Mouse (Mus musculus) intestine, embryonic 15.5 days (tissue): ENCODE measurements around the gene Rnf224. TPM values are rescaled to one million over a fixed set of nuclear protein-coding genes. Genes with fewer than 3 reads are reported as not detected.

Experiments used
- ATAC-seq: fragments of 200-750 bp; cut with Nextera tagmentation; 2 replicates; pipeline ENCODE4 v1.8.0; 2017; ENCODE audit warnings: moderate TSS enrichment, moderate library complexity
- H3K27ac ChIP-seq: fragments of 300-500 bp; sonication (generic); 2 replicates; pipeline ENCODE4 v1.5.1; 2015; ENCODE audit warnings: mild to moderate bottlenecking, inconsistent platforms
- H3K27me3 ChIP-seq: fragments of 300-500 bp; sonication (generic); replicated peaks from 2 replicates; pipeline ENCODE4 v1.6.1; 2015; ENCODE audit warnings: inconsistent platforms
- H3K36me3 ChIP-seq: fragments of 300-500 bp; sonication (generic); 2 replicates; pipeline ENCODE4 v1.6.1; 2015; ENCODE audit warnings: inconsistent platforms
- H3K4me1 ChIP-seq: fragments of 300-500 bp; sonication (generic); replicated peaks from 2 replicates; pipeline ENCODE4 v1.6.1; 2015; ENCODE audit warnings: inconsistent platforms
- H3K4me2 ChIP-seq: fragments of 300-500 bp; sonication (generic); replicated peaks from 2 replicates; pipeline ENCODE4 v1.6.1; 2015; ENCODE audit warnings: mild to moderate bottlenecking, inconsistent platforms
- H3K4me3 ChIP-seq: fragments of 300-500 bp; sonication (generic); replicated peaks from 2 replicates; pipeline ENCODE4 v1.5.1; 2015; ENCODE audit warnings: inconsistent platforms
- H3K9ac ChIP-seq: fragments of 300-500 bp; sonication (generic); 2 replicates; pipeline ENCODE4 v1.6.1; 2015; ENCODE audit warnings: inconsistent platforms
- H3K9me3 ChIP-seq: fragments of 300-500 bp; sonication (generic); 2 replicates; pipeline ENCODE4 v1.6.1; 2016; ENCODE audit warnings: inconsistent platforms
- WGBS: fragments of 180-500 bp; shearing (Covaris S2); methylation state at CpG from one replicate; pipeline ENCODE4 v1.1.7; 2015; 5-methylcytosine and 5-hydroxymethylcytosine counted together
- polyA plus RNA-seq: library from polyadenylated mRNA; unstranded; fragments of >200 nt; fragmentation: Nextera tagmentation; extraction: Ambion mirVana; gene quantifications from 2 replicates; pipeline ENCODE4 v1.2.1, GENCODE M21; 2015

Gene Rnf224
- polyA plus RNA-seq: 0.14 and 0.29 TPM in 2 replicates

DNA sequence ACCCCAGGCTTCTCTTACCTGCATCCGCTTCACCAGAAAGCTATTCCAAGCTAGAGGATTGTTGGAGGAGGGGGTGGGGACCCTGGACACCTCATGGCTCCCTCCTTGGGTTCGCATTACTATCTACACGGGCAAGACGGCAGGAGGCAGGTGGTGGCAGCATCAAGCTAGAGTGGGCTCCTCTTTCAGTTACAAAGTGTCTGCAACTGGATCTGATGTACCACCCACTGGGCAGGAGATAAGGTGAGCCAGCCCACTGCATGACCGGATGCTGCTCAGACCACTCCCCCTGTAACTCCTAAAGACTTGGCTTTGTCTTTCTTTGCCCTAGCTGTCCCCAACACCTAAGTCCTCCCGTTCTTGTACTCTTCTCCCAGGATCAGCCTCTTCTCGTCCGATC, at the start of gene Rnf224:
TSS of gene Rnf224 (minus strand) at position 174 of the 400 bp plus-strand sequence.
- H3K9me3 ChIP-seq: no peaks in the 10 kb centered on the region
- no peak for ATAC-seq
- H3K27me3 ChIP-seq: peaks cover under 1% of the 10 kb centered on the region; the same call in 1 of the 2 replicates
- no peak within 1 kb of the TSS for H3K4me2 ChIP-seq
- H3K27ac ChIP-seq: peak within 1 kb of the TSS; percentile 9; the same call in 1 of the 2 replicates
- H3K9ac ChIP-seq: no peak within 1 kb of the TSS
- H3K4me3 ChIP-seq: no peak within 1 kb of the TSS
- H3K36me3 ChIP-seq: no peaks in the 10 kb centered on the region
- peaks cover 14% of the 10 kb centered on the region for H3K4me1 ChIP-seq
- WGBS: 34% methylated on average over 8 of the region's 8 CpGs

DNA sequence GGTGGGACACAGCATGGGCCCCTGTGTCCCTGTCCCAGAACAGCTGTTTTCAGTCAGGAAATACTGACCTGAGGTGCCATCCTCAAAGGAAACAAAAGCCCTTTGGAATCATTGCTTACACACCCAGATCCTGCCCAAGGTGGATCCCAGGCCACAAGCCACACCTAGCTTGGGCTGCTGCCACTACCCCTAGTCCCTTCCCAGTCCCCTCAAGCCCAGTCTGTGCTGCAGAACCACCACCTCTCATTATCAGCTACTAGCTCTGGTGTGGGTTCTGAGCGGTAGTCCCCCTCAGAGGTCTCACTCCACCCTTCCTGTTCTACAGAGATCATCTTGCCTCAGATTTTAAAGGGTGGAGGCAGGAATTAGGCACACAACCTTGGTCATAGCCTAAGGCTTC, 49.7 kb upstream of the Rnf224 start:
- ATAC-seq: peak; percentile 42
- H3K27ac ChIP-seq: peak overlapping the region; percentile 71
- peaks cover 35% of the 10 kb centered on the region for H3K27me3 ChIP-seq
- 67% methylated on average over 1 of the region's 1 CpGs for WGBS
- no peaks in the 10 kb centered on the region for H3K9me3 ChIP-seq
- peak overlapping the region; percentile 17 for H3K4me2 ChIP-seq
- no peak overlapping the region; the same call in 1 of the 2 replicates for H3K9ac ChIP-seq
- peaks cover 29% of the 10 kb centered on the region for H3K36me3 ChIP-seq
- H3K4me1 ChIP-seq: peaks cover 20% of the 10 kb centered on the region
- H3K4me3 ChIP-seq: no peak overlapping the region

DNA sequence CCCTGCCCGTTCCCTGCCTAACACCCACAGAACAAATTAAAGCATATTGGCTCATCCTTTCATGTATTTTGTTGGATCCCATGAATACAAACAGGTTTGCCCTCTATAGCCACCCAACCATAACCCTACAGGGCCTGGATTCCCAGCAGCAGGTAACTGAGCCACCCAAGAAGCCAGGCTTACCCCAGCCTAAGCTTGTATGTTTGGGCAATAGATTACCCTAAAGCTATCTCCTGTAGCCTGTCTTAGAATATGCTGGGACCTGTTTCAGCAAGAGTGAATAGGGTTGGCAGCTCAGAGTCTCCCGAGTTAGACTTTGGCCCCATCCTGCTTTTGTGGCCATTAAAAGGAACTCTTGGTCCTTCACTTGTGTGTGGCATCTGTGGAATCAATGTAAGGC, 49.0 kb upstream of the Rnf224 start:
- H3K4me1 ChIP-seq: peaks cover 15% of the 10 kb centered on the region; the same call in 1 of the 2 replicates
- peaks cover 27% of the 10 kb centered on the region for H3K27me3 ChIP-seq
- H3K27ac ChIP-seq: peak overlapping the region; percentile 71
- no peak overlapping the region for H3K4me3 ChIP-seq
- no peaks in the 10 kb centered on the region for H3K9me3 ChIP-seq
- peak; percentile 7; the same call in 1 of the 2 replicates for ATAC-seq
- no peak overlapping the region for H3K4me2 ChIP-seq
- peaks cover 34% of the 10 kb centered on the region for H3K36me3 ChIP-seq
- WGBS: 87% methylated on average over 2 of the region's 2 CpGs
- no peak overlapping the region for H3K9ac ChIP-seq

DNA sequence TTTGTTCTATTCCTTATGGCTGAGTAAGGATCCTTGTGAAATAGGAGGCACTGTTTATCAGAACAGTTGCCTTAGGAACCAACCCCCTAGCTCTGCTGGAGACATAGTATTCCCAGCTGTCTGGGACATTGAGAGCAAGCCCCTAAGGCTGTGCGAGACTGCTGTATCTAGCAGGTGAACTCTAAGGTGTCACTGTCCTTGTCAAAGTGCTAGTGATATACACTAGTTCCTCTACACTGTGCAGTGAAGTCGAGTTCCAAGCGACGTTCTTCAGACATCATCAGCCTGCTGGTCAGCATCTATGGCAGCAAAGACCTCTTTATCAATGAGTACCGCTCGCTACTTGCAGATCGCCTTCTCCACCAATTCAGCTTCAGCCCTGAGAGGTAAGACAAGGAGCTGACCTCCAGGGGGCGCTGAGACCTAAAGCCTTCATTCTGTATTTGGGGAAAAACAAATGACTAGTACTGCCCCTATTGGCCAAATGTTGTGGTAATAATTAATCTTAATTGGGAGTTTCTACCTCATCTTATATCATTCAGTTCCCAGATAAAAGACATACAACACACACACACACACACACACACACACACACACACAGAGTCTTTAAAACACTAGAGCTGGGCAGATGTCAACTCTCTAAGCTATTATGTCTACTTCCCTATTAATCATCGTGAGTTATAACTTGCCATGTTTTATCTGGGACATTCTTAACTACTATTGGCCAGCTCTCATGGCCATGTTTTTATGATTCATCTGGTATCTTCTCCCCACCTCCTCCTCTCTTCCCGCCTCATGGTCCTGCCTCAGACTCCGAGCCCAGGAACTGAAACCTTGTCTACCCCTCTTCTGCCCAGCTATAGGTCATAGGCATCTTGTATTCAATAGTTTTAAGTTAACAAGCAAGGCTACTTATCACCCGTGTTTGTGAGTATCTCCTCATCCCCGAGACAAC, 42.6 kb upstream of the Rnf224 start:
- peak; percentile 61; the same call in 1 of the 2 replicates for ATAC-seq
- WGBS: 65% methylated on average over 13 of the region's 13 CpGs
- Histone ChIP-seq H3K36me3 (peaks cover 74% of the 10 kb centered on the region), H3K9ac (no peak overlapping the region), H3K4me1 (no peaks in the 10 kb centered on the region), H3K27me3 (no peaks in the 10 kb centered on the region), H3K4me2 (no peak overlapping the region), H3K4me3 (no peak overlapping the region), H3K27ac (no peak overlapping the region), H3K9me3 (no peaks in the 10 kb centered on the region)

- H3K9me3 ChIP-seq: no peaks in the 10 kb centered on the region
- peak overlapping the region; percentile 89 for H3K4me3 ChIP-seq
- ATAC-seq: no peak
- peak overlapping the region; percentile 85 for H3K9ac ChIP-seq
- H3K4me1 ChIP-seq: peaks cover 26% of the 10 kb centered on the region
- no peak overlapping the region for H3K27ac ChIP-seq
- peak overlapping the region; percentile 91 for H3K4me2 ChIP-seq
- no peaks in the 10 kb centered on the region for H3K27me3 ChIP-seq
- WGBS: 34% methylated on average over 16 of the region's 16 CpGs
- H3K36me3 ChIP-seq: peaks cover 66% of the 10 kb centered on the region
Measured at GRCm38 (mm10) chr2:25273010-25273409, 36.4 kb upstream of the Rnf224 start.

DNA sequence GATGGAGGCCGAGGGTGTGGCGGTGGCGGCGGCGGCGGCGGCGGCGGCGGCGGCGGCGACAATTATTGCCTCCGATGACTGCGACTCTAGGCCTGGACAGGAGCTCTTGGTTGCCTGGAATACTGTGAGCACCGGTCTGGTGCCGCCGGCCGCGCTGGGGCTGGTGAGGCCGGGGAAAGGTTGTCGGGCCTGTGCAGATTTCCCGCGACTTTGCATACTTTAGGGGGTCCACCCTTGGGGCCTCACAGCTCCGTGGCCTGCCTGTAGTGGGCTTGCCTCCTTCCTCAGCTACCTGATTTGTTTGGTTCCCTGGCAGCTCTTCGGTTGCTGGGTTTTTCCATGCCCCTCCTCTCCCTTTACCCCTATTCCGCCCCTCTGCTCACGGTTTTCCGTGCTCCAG, 35.9 kb upstream of the Rnf224 start:
- Histone ChIP-seq H3K4me3 (peak overlapping the region; percentile 89), H3K36me3 (peaks cover 62% of the 10 kb centered on the region), H3K4me2 (peak overlapping the region; percentile 91), H3K27ac (peak overlapping the region; percentile 52; the same call in 1 of the 2 replicates), H3K27me3 (no peaks in the 10 kb centered on the region), H3K9ac (peak overlapping the region; percentile 85), H3K4me1 (peaks cover 26% of the 10 kb centered on the region), H3K9me3 (no peaks in the 10 kb centered on the region)
- WGBS: under 1% methylated on average over 29 of the region's 29 CpGs
- peak; percentile 63 for ATAC-seq

GRCm38 (mm10) chr2:25271827-25272511, 35.4 kb upstream of the Rnf224 start, which contains the start of the genes Ssna1 and Anapc2:
Gene Ssna1, minus strand, starts transcription at chr2:25272438.
Gene Anapc2, plus strand, starts transcription at chr2:25272478.
- WGBS: under 1% methylated on average over 55 of the region's 55 CpGs
- peak within 1 kb of the TSS; percentile 89 for H3K4me3 ChIP-seq
- peak within 1 kb of the TSS; percentile 91 for H3K4me2 ChIP-seq
- H3K27me3 ChIP-seq: no peaks in the 10 kb centered on the region
- H3K36me3 ChIP-seq: peaks cover 58% of the 10 kb centered on the region
- H3K27ac ChIP-seq: peak within 1 kb of the TSS; percentile 87
- H3K4me1 ChIP-seq: peaks cover 29% of the 10 kb centered on the region
- ATAC-seq: peak; percentile 96
- H3K9me3 ChIP-seq: no peaks in the 10 kb centered on the region
- peak within 1 kb of the TSS; percentile 85 for H3K9ac ChIP-seq

GRCm38 (mm10) chr2:25267746-25268309, 31.2 kb upstream of the Rnf224 start:
- no peak for ATAC-seq
- peaks cover 25% of the 10 kb centered on the region for H3K36me3 ChIP-seq
- WGBS: 74% methylated on average over 4 of the region's 4 CpGs
- H3K9me3 ChIP-seq: no peaks in the 10 kb centered on the region
- H3K27ac ChIP-seq: no peak overlapping the region
- peaks cover 54% of the 10 kb centered on the region for H3K4me1 ChIP-seq
- H3K4me3 ChIP-seq: no peak overlapping the region
- H3K9ac ChIP-seq: no peak overlapping the region
- no peak overlapping the region for H3K4me2 ChIP-seq
- peaks cover 6% of the 10 kb centered on the region for H3K27me3 ChIP-seq

- peaks cover 53% of the 10 kb centered on the region for H3K4me1 ChIP-seq
- 0 out of 2 replicates have a peak overlapping the region, but pooled peaks have one; percentile 0 for H3K9ac ChIP-seq
- H3K27me3 ChIP-seq: peaks cover 6% of the 10 kb centered on the region
- no peaks in the 10 kb centered on the region for H3K9me3 ChIP-seq
- ATAC-seq: no peak; the same call in 1 of the 2 replicates
- H3K4me3 ChIP-seq: no peak overlapping the region
- peaks cover 24% of the 10 kb centered on the region for H3K36me3 ChIP-seq
- H3K27ac ChIP-seq: peak overlapping the region; percentile 77
- peak overlapping the region; percentile 97 for H3K4me2 ChIP-seq
Measured at GRCm38 (mm10) chr2:25267241-25267640, 30.7 kb upstream of the Rnf224 start.

- 0 out of 2 replicates have a peak overlapping the region, but pooled peaks have one; percentile 26 for H3K9ac ChIP-seq
- no peaks in the 10 kb centered on the region for H3K9me3 ChIP-seq
- peaks cover 6% of the 10 kb centered on the region for H3K27me3 ChIP-seq
- peak overlapping the region; percentile 77 for H3K27ac ChIP-seq
- H3K4me1 ChIP-seq: peaks cover 53% of the 10 kb centered on the region
- peaks cover 24% of the 10 kb centered on the region for H3K36me3 ChIP-seq
- ATAC-seq: no peak; the same call in 1 of the 2 replicates
- H3K4me2 ChIP-seq: peak overlapping the region; percentile 97
- WGBS: 39% methylated on average over 2 of the region's 2 CpGs
- H3K4me3 ChIP-seq: peak overlapping the region; percentile 87; the same call in 1 of the 2 replicates
Measured at GRCm38 (mm10) chr2:25266720-25267119, 30.1 kb upstream of the Rnf224 start.

- Histone ChIP-seq H3K4me3 (peak overlapping the region; percentile 87), H3K9ac (peak overlapping the region; percentile 81), H3K36me3 (peaks cover 23% of the 10 kb centered on the region), H3K27me3 (peaks cover 6% of the 10 kb centered on the region), H3K4me2 (peak overlapping the region; percentile 97), H3K27ac (peak overlapping the region; percentile 77), H3K4me1 (peaks cover 47% of the 10 kb centered on the region), H3K9me3 (no peaks in the 10 kb centered on the region)
- 50% methylated on average over 6 of the region's 6 CpGs for WGBS
- peak; percentile 32 for ATAC-seq
Measured at GRCm38 (mm10) chr2:25265897-25266656, 29.5 kb upstream of the Rnf224 start.
